In the genomic region with DNA sequence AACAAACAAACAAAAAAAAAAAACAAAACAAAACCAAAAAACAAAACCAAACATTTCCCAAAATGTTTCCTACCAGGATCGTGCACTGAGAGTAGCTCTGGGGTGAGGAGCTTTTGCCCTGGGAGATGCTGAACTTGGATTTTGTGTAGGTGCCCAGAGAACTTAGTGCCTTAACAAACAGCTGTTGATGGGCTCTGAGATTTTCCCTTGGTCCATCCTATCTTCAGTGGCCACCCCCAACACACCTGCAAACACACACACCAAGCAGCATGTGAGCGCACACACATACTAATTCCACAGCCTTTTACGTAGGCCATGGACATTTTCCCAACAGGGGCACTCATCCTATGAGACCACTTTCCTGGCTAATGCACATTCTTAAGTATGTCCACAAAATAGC, we compare ENCODE assay signal across 27 mouse cellular contexts. TPM values are rescaled to one million over a fixed set of nuclear protein-coding genes. Genes with fewer than 3 reads are reported as not detected.
DNase-seq lines count a peak whose midpoint lies in the region; ATAC-seq lines count a peak whose summit lies in the region.
"Had no signal": no experiment of that assay in that cellular context is flagged by ENCODE, and none has a peak within 500 bp of the region (broad histone marks: within the 10 kb centered on the region; RNA-seq: fewer than 3 reads in every experiment).

No protein-coding gene starts in this region.

- H3K4me3 ChIP-seq in heart, embryonic 10.5 days: no peak overlapping the region
- H3K4me3 ChIP-seq in intestine, embryonic 14.5 days (ENCODE audit: low read depth, low read length): no peak overlapping the region
- H3K4me3 ChIP-seq in intestine, embryonic 16.5 days (ENCODE audit: low read length): no peak overlapping the region
- H3K4me3 ChIP-seq: embryonic facial prominence, embryonic 13.5 days; embryonic facial prominence, embryonic 15.5 days; erythroblast, embryonic 14.5 days; forebrain, embryonic 10.5 days; forebrain, embryonic 12.5 days had no signal

- ATAC-seq in intestine, embryonic 14.5 days (replicated peaks; ENCODE audit: low FRiP score, low TSS enrichment, low read depth): no peak
- no peak for ATAC-seq in intestine, embryonic 16.5 days
- ATAC-seq: forebrain, embryonic 14.5 days; forebrain, embryonic 16.5 days had no signal

- H3K27me3 ChIP-seq in heart, embryonic 10.5 days (ENCODE audit: insufficient read depth, poor library complexity, severe bottlenecking): no peaks in the 10 kb centered on the region
- no peaks in the 10 kb centered on the region for H3K27me3 ChIP-seq in intestine, embryonic 14.5 days (replicated peaks; ENCODE audit: control insufficient read depth, insufficient read depth, low read length)
- H3K27me3 ChIP-seq in intestine, embryonic 16.5 days (replicated peaks; ENCODE audit: control insufficient read depth, insufficient read depth, low read length): no peaks in the 10 kb centered on the region
- H3K27me3 ChIP-seq: embryonic facial prominence, embryonic 13.5 days; embryonic facial prominence, embryonic 15.5 days; forebrain, embryonic 12.5 days had no signal

- peak; percentile 56 for DNase-seq in heart, embryonic 10.5 days (ENCODE audit: low spot score)
- DNase-seq in heart, adult 8-10 months (ENCODE audit: low spot score): no peak
- DNase-seq in intestine, embryonic 14.5 days (ENCODE audit: low spot score): peak; percentile 3
- DNase-seq: adrenal gland, adult 2 months; adrenal gland, postnatal 10 days; adrenal gland, postnatal 25 days; cerebellum, adult 11 months; cerebellum, adult 18-20 months; cerebellum, adult 8-10 months; cerebellum, adult 9-11 months; cerebellum, postnatal 14 days; cerebellum, postnatal 36 days; embryo, embryonic 11 days had no signal

- H3K4me1 ChIP-seq in heart, embryonic 10.5 days: no peaks in the 10 kb centered on the region
- H3K4me1 ChIP-seq in intestine, embryonic 14.5 days (replicated peaks; ENCODE audit: control insufficient read depth, insufficient read depth, low read length): no peaks in the 10 kb centered on the region
- H3K4me1 ChIP-seq in intestine, embryonic 16.5 days (ENCODE audit: control insufficient read depth, insufficient read depth, low read length): no peaks in the 10 kb centered on the region
- H3K4me1 ChIP-seq: embryonic facial prominence, embryonic 13.5 days; embryonic facial prominence, embryonic 15.5 days; forebrain, embryonic 10.5 days; forebrain, embryonic 12.5 days had no signal

- no peak overlapping the region for H3K4me2 ChIP-seq in intestine, embryonic 14.5 days (ENCODE audit: low read length)
- no peak overlapping the region for H3K4me2 ChIP-seq in intestine, embryonic 16.5 days (ENCODE audit: low read depth, low read length)
- H3K4me2 ChIP-seq: embryonic facial prominence, embryonic 13.5 days; embryonic facial prominence, embryonic 15.5 days; forebrain, embryonic 12.5 days had no signal

- H3K9ac ChIP-seq in intestine, embryonic 14.5 days (ENCODE audit: low read length): no peak overlapping the region
- no peak overlapping the region for H3K9ac ChIP-seq in intestine, embryonic 16.5 days (ENCODE audit: low read depth, low read length)
- H3K9ac ChIP-seq: embryonic facial prominence, embryonic 13.5 days; embryonic facial prominence, embryonic 15.5 days; forebrain, embryonic 12.5 days had no signal

- no peak overlapping the region for H3K27ac ChIP-seq in heart, embryonic 10.5 days
- no peak overlapping the region for H3K27ac ChIP-seq in intestine, embryonic 14.5 days (ENCODE audit: low read depth)
- no peak overlapping the region for H3K27ac ChIP-seq in intestine, embryonic 16.5 days (ENCODE audit: low read length)
- H3K27ac ChIP-seq: embryonic facial prominence, embryonic 13.5 days; embryonic facial prominence, embryonic 15.5 days; forebrain, embryonic 10.5 days; forebrain, embryonic 12.5 days had no signal

- peaks cover 51% of the 10 kb centered on the region for H3K36me3 ChIP-seq in heart, embryonic 10.5 days
- H3K36me3 ChIP-seq in intestine, embryonic 14.5 days (ENCODE audit: control insufficient read depth, insufficient read depth, low read length): no peaks in the 10 kb centered on the region
- H3K36me3 ChIP-seq in intestine, embryonic 16.5 days (ENCODE audit: control insufficient read depth, insufficient read depth, low read length): no peaks in the 10 kb centered on the region
- H3K36me3 ChIP-seq: embryonic facial prominence, embryonic 13.5 days; embryonic facial prominence, embryonic 15.5 days; forebrain, embryonic 10.5 days; forebrain, embryonic 12.5 days had no signal

- WGBS in heart, embryonic 10.5 days: 92% methylated on average over 3 of the region's 3 CpGs
- WGBS in intestine, embryonic 14.5 days: 94% methylated on average over 3 of the region's 3 CpGs
- 97% methylated on average over 3 of the region's 3 CpGs for whole genome bisulfite sequencing in intestine, embryonic 16.5 days

- H3K9me3 ChIP-seq in heart, embryonic 10.5 days: no peaks in the 10 kb centered on the region
- H3K9me3 ChIP-seq in intestine, embryonic 14.5 days (ENCODE audit: control insufficient read depth, low read length): no peaks in the 10 kb centered on the region
- H3K9me3 ChIP-seq in intestine, embryonic 16.5 days (ENCODE audit: control insufficient read depth, low read length): no peaks in the 10 kb centered on the region
- H3K9me3 ChIP-seq: embryonic facial prominence, embryonic 13.5 days; embryonic facial prominence, embryonic 15.5 days; forebrain, embryonic 10.5 days; forebrain, embryonic 12.5 days had no signal

RNA-seq across cellular contexts. Expression of gene Fabp1, which starts 12.8 kb away (rescaled TPM):
- polyA plus RNA-seq in heart, embryonic 10.5 days (2016; fragmentation: Nextera tagmentation; extraction: Ambion mirVana): 1.9 TPM in 1 of 2 replicates, not detected in the other
- total RNA-seq in heart, adult 8-10 months (2022): not detected
- polyA plus RNA-seq in intestine, embryonic 14.5 days (2014; fragmentation: Nextera tagmentation; extraction: Ambion mirVana): 97.8 and 153 TPM in 2 replicates
- 4,478 and 6,129 TPM in 2 replicates for polyA plus RNA-seq in intestine, embryonic 16.5 days (2015; fragmentation: Nextera tagmentation; extraction: Ambion mirVana)
- total RNA-seq: adrenal gland, postnatal 25 days; common myeloid progenitor, adult 5-6 weeks; ES-E14; MEL had no signal
- polyA plus RNA-seq: adrenal gland, adult 2 months; brain, embryonic 14.5 days; C2C12; embryonic facial prominence, embryonic 11.5 days; embryonic facial prominence, embryonic 13.5 days; forebrain, embryonic 10.5 days; forebrain, embryonic 12.5 days; forebrain, embryonic 14.5 days; forebrain, embryonic 16.5 days had no signal

RNA-seq across cellular contexts. Expression of gene Krcc1, which starts 59.0 kb away (rescaled TPM):
- 53.5 and 55.5 TPM in 2 replicates for polyA plus RNA-seq in heart, embryonic 10.5 days (2016; fragmentation: Nextera tagmentation; extraction: Ambion mirVana)
- 10 to 100 TPM; 49.5 to 61.3 (median 54.1) TPM for total RNA-seq in heart, adult 8-10 months (2022)
- polyA plus RNA-seq in intestine, embryonic 14.5 days (2014; fragmentation: Nextera tagmentation; extraction: Ambion mirVana): 49.6 and 55.7 TPM in 2 replicates
- polyA plus RNA-seq in intestine, embryonic 16.5 days (2015; fragmentation: Nextera tagmentation; extraction: Ambion mirVana): 70.8 and 72.0 TPM in 2 replicates

Comparison
In these comparisons a context has a peak if more than half of its experiments do, and no peak if none do; other contexts are left out.
1. RNA of gene Fabp1, which starts 12.8 kb away (polyA plus RNA-seq): 4,478 to 6,129 TPM in intestine, embryonic 16.5 days and 97.8 to 153 TPM in intestine, embryonic 14.5 days; 1.9 TPM in heart, embryonic 10.5 days; every median in the first group is over 10 times any median in the second.